Mouse (Mus musculus): ENCODE data around the gene Clca3a1. TPM values are rescaled to one million over a fixed set of nuclear protein-coding genes. Genes with fewer than 3 reads are reported as not detected.

The Clca3a1 gene
- polyA plus RNA-seq, 1 experiment = 0.12 TPM

GRCm38 (mm10) chr3:144714606-144715005 lies 46.2 kb downstream of the Clca3a1 start:
- Histone ChIP-seq H3K27me3 (ENCODE audit: control insufficient read depth, insufficient read depth, insufficient read length) (no peaks in the 10 kb centered on the region), H3K4me3 (ENCODE audit: insufficient read depth, poor library complexity, severe bottlenecking) (no peak overlapping the region), H3K79me3 (ENCODE audit: low read depth) (peaks cover 82% of the 10 kb centered on the region), H3K79me2 (ENCODE audit: control insufficient read depth, insufficient read depth) (peaks cover 100% of the 10 kb centered on the region), H3ac (ENCODE audit: control insufficient read depth, insufficient read length, low read depth) (no peak overlapping the region), H3K36me3 (ENCODE audit: control insufficient read depth, insufficient read depth) (peaks cover 67% of the 10 kb centered on the region)
- TF ChIP-seq MYOD1 (IDR thresholded peaks at IDR 0.05; ENCODE audit: control insufficient read depth, insufficient read length, low read depth) (no peak), USF1 (IDR thresholded peaks at IDR 0.05; ENCODE audit: low read depth) (no peak), MYOG (IDR thresholded peaks at IDR 0.05; ENCODE audit: control insufficient read depth, extremely low read depth, insufficient read length) (no peak), CEBPB (IDR thresholded peaks at IDR 0.05; ENCODE audit: low read depth) (no peak), CTCF (IDR thresholded peaks at IDR 0.05; ENCODE audit: control insufficient read depth, insufficient read depth, insufficient read length) (no peak), MAX (IDR thresholded peaks at IDR 0.05) (no peak), FOSL1 (IDR thresholded peaks at IDR 0.05; ENCODE audit: insufficient read depth, low read length, poor library complexity, severe bottlenecking) (no peak)

- Histone ChIP-seq H3K27me3 (ENCODE audit: control insufficient read depth, insufficient read depth, insufficient read length) (no peaks in the 10 kb centered on the region), H3K79me2 (ENCODE audit: control insufficient read depth, insufficient read depth) (peaks cover 100% of the 10 kb centered on the region), H3ac (ENCODE audit: control insufficient read depth, insufficient read length, low read depth) (no peak overlapping the region), H3K79me3 (ENCODE audit: low read depth) (peaks cover 81% of the 10 kb centered on the region), H3K4me3 (ENCODE audit: insufficient read depth, poor library complexity, severe bottlenecking) (no peak overlapping the region), H3K36me3 (ENCODE audit: control insufficient read depth, insufficient read depth) (peaks cover 72% of the 10 kb centered on the region)
- TF ChIP-seq USF1 (IDR thresholded peaks at IDR 0.05; ENCODE audit: low read depth) = no peak
- TF ChIP-seq MYOG (IDR thresholded peaks at IDR 0.05; ENCODE audit: control insufficient read depth, extremely low read depth, insufficient read length) = no peak
These were observed 46.7 kb downstream of the Clca3a1 start for GRCm38 (mm10) chr3:144714126-144714525.

GRCm38 (mm10) chr3:144711607-144712206 lies 49.1 kb downstream of the Clca3a1 start:
- no peak overlapping the region for H3ac ChIP-seq (ENCODE audit: control insufficient read depth, insufficient read length, low read depth)
- TF ChIP-seq MAX (IDR thresholded peaks at IDR 0.05) (no peak), USF1 (IDR thresholded peaks at IDR 0.05; ENCODE audit: low read depth) (no peak), MYOG (IDR thresholded peaks at IDR 0.05; ENCODE audit: control insufficient read depth, extremely low read depth, insufficient read length) (no peak), FOSL1 (IDR thresholded peaks at IDR 0.05; ENCODE audit: insufficient read depth, low read length, poor library complexity, severe bottlenecking) (no peak), CEBPB (IDR thresholded peaks at IDR 0.05; ENCODE audit: low read depth) (no peak), CTCF (IDR thresholded peaks at IDR 0.05; ENCODE audit: control insufficient read depth, insufficient read depth, insufficient read length) (no peak), MYOD1 (IDR thresholded peaks at IDR 0.05; ENCODE audit: control insufficient read depth, insufficient read length, low read depth) (no peak)
- H3K79me3 ChIP-seq (ENCODE audit: low read depth) = peaks cover 62% of the 10 kb centered on the region
- H3K36me3 ChIP-seq (ENCODE audit: control insufficient read depth, insufficient read depth) = peaks cover 84% of the 10 kb centered on the region
- H3K79me2 ChIP-seq (ENCODE audit: control insufficient read depth, insufficient read depth) = peaks cover 96% of the 10 kb centered on the region
- H3K4me3 ChIP-seq (ENCODE audit: insufficient read depth, poor library complexity, severe bottlenecking) = no peak overlapping the region
- H3K27me3 ChIP-seq (ENCODE audit: control insufficient read depth, insufficient read depth, insufficient read length) = no peaks in the 10 kb centered on the region

- Histone ChIP-seq H3K36me3 (ENCODE audit: control insufficient read depth, insufficient read depth) (peaks cover 92% of the 10 kb centered on the region), H3K79me3 (ENCODE audit: low read depth) (peaks cover 34% of the 10 kb centered on the region), H3K4me3 (ENCODE audit: insufficient read depth, poor library complexity, severe bottlenecking) (no peak overlapping the region), H3ac (ENCODE audit: control insufficient read depth, insufficient read length, low read depth) (no peak overlapping the region), H3K27me3 (ENCODE audit: control insufficient read depth, insufficient read depth, insufficient read length) (no peaks in the 10 kb centered on the region), H3K79me2 (ENCODE audit: control insufficient read depth, insufficient read depth) (peaks cover 66% of the 10 kb centered on the region)
- no peak for TF ChIP-seq MYOG (IDR thresholded peaks at IDR 0.05; ENCODE audit: control insufficient read depth, extremely low read depth, insufficient read length)
- no peak for TF ChIP-seq MYOD1 (IDR thresholded peaks at IDR 0.05; ENCODE audit: control insufficient read depth, insufficient read length, low read depth)
- no peak for TF ChIP-seq USF1 (IDR thresholded peaks at IDR 0.05; ENCODE audit: low read depth)
- TF ChIP-seq CTCF (IDR thresholded peaks at IDR 0.05; ENCODE audit: control insufficient read depth, insufficient read depth, insufficient read length) = no peak
- no peak for TF ChIP-seq MAX (IDR thresholded peaks at IDR 0.05)
- no peak for TF ChIP-seq CEBPB (IDR thresholded peaks at IDR 0.05; ENCODE audit: low read depth)
- TF ChIP-seq FOSL1 (IDR thresholded peaks at IDR 0.05; ENCODE audit: insufficient read depth, low read length, poor library complexity, severe bottlenecking) = no peak
These were observed 52.2 kb downstream of the Clca3a1 start for GRCm38 (mm10) chr3:144708612-144709011.

- Histone ChIP-seq H3K27me3 (ENCODE audit: control insufficient read depth, insufficient read depth, insufficient read length) (no peaks in the 10 kb centered on the region), H3K4me3 (ENCODE audit: insufficient read depth, poor library complexity, severe bottlenecking) (no peak overlapping the region), H3ac (ENCODE audit: control insufficient read depth, insufficient read length, low read depth) (no peak overlapping the region), H3K36me3 (ENCODE audit: control insufficient read depth, insufficient read depth) (peaks cover 98% of the 10 kb centered on the region), H3K79me2 (ENCODE audit: control insufficient read depth, insufficient read depth) (peaks cover 36% of the 10 kb centered on the region), H3K79me3 (ENCODE audit: low read depth) (peaks cover 9% of the 10 kb centered on the region)
- TF ChIP-seq CTCF (IDR thresholded peaks at IDR 0.05; ENCODE audit: control insufficient read depth, insufficient read depth, insufficient read length) (no peak), MYOD1 (IDR thresholded peaks at IDR 0.05; ENCODE audit: control insufficient read depth, insufficient read length, low read depth) (no peak), CEBPB (IDR thresholded peaks at IDR 0.05; ENCODE audit: low read depth) (no peak), MYOG (IDR thresholded peaks at IDR 0.05; ENCODE audit: control insufficient read depth, extremely low read depth, insufficient read length) (no peak), MAX (IDR thresholded peaks at IDR 0.05) (no peak), FOSL1 (IDR thresholded peaks at IDR 0.05; ENCODE audit: insufficient read depth, low read length, poor library complexity, severe bottlenecking) (no peak), USF1 (IDR thresholded peaks at IDR 0.05; ENCODE audit: low read depth) (no peak)
These were observed 56.8 kb downstream of the Clca3a1 start for GRCm38 (mm10) chr3:144703959-144704358.
